Mouse (Mus musculus) myocyte (in vitro differentiated cells): Measurements from ENCODE around the gene Phactr2. TPM values are rescaled to one million over a fixed set of nuclear protein-coding genes. Genes with fewer than 3 reads are reported as not detected.

Experiments used
- H3K27me3 ChIP-seq: one replicate; pipeline ENCODE4 v1.6.1; 2011; ENCODE audit not compliant: control insufficient read depth, insufficient read depth, insufficient read length
- H3K36me3 ChIP-seq: one replicate; pipeline ENCODE4 v1.6.1; 2011; ENCODE audit not compliant: control insufficient read depth, insufficient read depth
- H3K4me2 ChIP-seq: one replicate; pipeline ENCODE4 v1.6.1; 2011; ENCODE audit warnings: low read depth, control low read depth
- H3K4me3 ChIP-seq: one replicate; pipeline ENCODE4 v1.5.1; 2011; ENCODE audit warnings: mild to moderate bottlenecking, control low read depth, moderate library complexity
- H3K79me2 ChIP-seq: one replicate; pipeline ENCODE4 v1.6.1; 2011; ENCODE audit not compliant: control insufficient read depth, insufficient read depth
- H3ac ChIP-seq: one replicate; pipeline ENCODE4 v1.6.1; 2011; ENCODE audit not compliant: control insufficient read depth, insufficient read length
- CEBPB ChIP-seq: IDR thresholded peaks from 2 replicates; pipeline ENCODE4 v1.6.1; 2011; ENCODE audit warnings: mild to moderate bottlenecking, moderate library complexity; ENCODE audit not compliant: poor library complexity, insufficient read depth, severe bottlenecking
- E2F4 ChIP-seq: IDR thresholded peaks from one replicate; pipeline ENCODE4 v1.6.1; 2011; ENCODE audit warnings: mild to moderate bottlenecking, control low read depth, moderate library complexity; ENCODE audit not compliant: insufficient read depth
- MAX ChIP-seq: IDR thresholded peaks from one replicate; pipeline ENCODE4 v1.6.1; 2011; ENCODE audit warnings: low read depth, mild to moderate bottlenecking, control low read depth
- MYOD1 ChIP-seq, 3 experiments: IDR thresholded peaks; one replicate each; pipeline ENCODE4 v1.6.1; 2011; ENCODE audit warnings: control low read depth in 2 of 3, low read depth in 2 of 3, mild to moderate bottlenecking in 2 of 3, moderate library complexity in 1 of 3; ENCODE audit not compliant: insufficient read length in 2 of 3, control insufficient read depth in 1 of 3
- MYOG ChIP-seq, 3 experiments: IDR thresholded peaks; one replicate each; pipeline ENCODE4 v1.6.1; 2011; ENCODE audit warnings: control low read depth in 2 of 3, low read depth in 2 of 3, mild to moderate bottlenecking in 2 of 3; ENCODE audit not compliant: insufficient read length in 2 of 3, control insufficient read depth in 1 of 3, insufficient read depth in 1 of 3
- POLR2A ChIP-seq: IDR thresholded peaks from one replicate; pipeline ENCODE4 v1.6.1; 2011; ENCODE audit warnings: low read depth, mild to moderate bottlenecking, control low read depth, moderate library complexity; ENCODE audit not compliant: insufficient read length
- POLR2AphosphoS2 ChIP-seq: IDR thresholded peaks from one replicate; pipeline ENCODE4 v1.6.1; 2011; ENCODE audit warnings: low read depth, control low read depth; ENCODE audit not compliant: insufficient read length
- REST ChIP-seq: IDR thresholded peaks from one replicate; pipeline ENCODE4 v1.6.1; 2011; ENCODE audit warnings: mild to moderate bottlenecking, control low read depth, moderate library complexity; ENCODE audit not compliant: insufficient read depth, insufficient read length
- SRF ChIP-seq: IDR thresholded peaks from one replicate; pipeline ENCODE4 v1.6.1; 2011; ENCODE audit warnings: low read depth; ENCODE audit not compliant: control insufficient read depth, insufficient read length
- TCF12 ChIP-seq: IDR thresholded peaks from one replicate; pipeline ENCODE4 v1.6.1; 2011; ENCODE audit warnings: mild to moderate bottlenecking, control low read depth; ENCODE audit not compliant: poor library complexity, insufficient read depth, severe bottlenecking
- TCF3 ChIP-seq: IDR thresholded peaks from one replicate; pipeline ENCODE4 v1.6.1; 2011; ENCODE audit warnings: low read depth, control low read depth; ENCODE audit not compliant: insufficient read length
- USF1 ChIP-seq: IDR thresholded peaks from one replicate; pipeline ENCODE4 v1.6.1; 2011; ENCODE audit warnings: low read depth, mild to moderate bottlenecking, control low read depth, moderate library complexity
- polyA plus RNA-seq: library from polyadenylated mRNA; unstranded; fragments of >200 nt; fragmentation: generic; extraction: Trizol; gene quantifications from one replicate; pipeline ENCODE4 v1.2.1, GENCODE M21; 2012; ENCODE audit warnings: missing spikeins

Gene Phactr2
- polyA plus RNA-seq, 1 experiment: not detected

DNA sequence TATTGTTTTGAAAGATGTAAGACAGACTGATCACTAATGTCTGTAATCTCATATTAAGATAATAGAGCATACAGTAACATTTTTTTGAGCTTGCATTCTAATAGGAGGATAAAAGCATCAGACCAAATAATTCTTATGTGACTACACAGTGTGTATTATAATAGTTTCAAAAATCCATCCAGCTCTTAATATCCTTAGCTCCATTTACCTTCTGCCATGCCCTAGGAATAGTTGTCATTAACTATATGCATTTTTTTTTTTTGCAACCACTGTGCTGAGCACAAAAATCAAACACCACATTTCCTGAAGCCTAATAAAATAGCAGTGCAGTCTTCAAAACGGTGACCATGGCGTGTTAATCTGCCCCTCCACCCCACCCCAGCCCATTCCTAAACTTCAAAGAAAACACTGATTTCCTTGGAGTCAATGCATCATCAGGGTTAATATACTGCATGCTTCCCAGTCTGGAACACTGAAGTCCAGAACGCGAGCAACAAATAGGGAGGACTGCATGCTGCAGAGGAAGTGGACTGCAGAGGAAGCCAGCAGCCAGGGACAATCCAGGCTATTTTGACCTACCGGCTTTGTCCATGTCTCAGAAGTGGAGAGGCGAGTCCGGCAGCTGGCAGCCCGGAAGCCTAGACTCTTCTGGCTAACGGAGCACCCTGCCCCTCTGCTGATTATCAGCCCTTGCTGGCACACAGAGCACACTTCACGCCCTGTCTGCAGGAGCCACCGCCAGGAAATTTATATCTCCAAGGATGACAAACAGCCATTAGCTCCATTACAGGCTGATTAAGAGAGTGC is 85.9 kb downstream of the Phactr2 start:
- TF ChIP-seq POLR2A: no peak
- no peak for TF ChIP-seq TCF12
- no peak for TF ChIP-seq E2F4
- TF ChIP-seq MAX: no peak
- no peak for TF ChIP-seq POLR2AphosphoS2
- no peak for TF ChIP-seq CEBPB
- TF ChIP-seq MYOG (IDR thresholded peaks at IDR 0.05; ENCODE audit: control insufficient read depth in 1 of 3, insufficient read depth in 1 of 3, insufficient read length in 2 of 3, low read depth in 2 of 3): no peak
- no peak for TF ChIP-seq TCF3
- TF ChIP-seq SRF: no peak
- TF ChIP-seq USF1: no peak
- no peak for TF ChIP-seq REST
- TF ChIP-seq MYOD1 (IDR thresholded peaks at IDR 0.05; ENCODE audit: control insufficient read depth in 1 of 3, insufficient read length in 2 of 3, low read depth in 2 of 3): no peak
- H3K4me2 ChIP-seq: no peak overlapping the region
- H3ac ChIP-seq: no peak overlapping the region
- H3K4me3 ChIP-seq: no peak overlapping the region
- no peaks in the 10 kb centered on the region for H3K27me3 ChIP-seq
- no peaks in the 10 kb centered on the region for H3K36me3 ChIP-seq
- H3K79me2 ChIP-seq: no peaks in the 10 kb centered on the region

DNA sequence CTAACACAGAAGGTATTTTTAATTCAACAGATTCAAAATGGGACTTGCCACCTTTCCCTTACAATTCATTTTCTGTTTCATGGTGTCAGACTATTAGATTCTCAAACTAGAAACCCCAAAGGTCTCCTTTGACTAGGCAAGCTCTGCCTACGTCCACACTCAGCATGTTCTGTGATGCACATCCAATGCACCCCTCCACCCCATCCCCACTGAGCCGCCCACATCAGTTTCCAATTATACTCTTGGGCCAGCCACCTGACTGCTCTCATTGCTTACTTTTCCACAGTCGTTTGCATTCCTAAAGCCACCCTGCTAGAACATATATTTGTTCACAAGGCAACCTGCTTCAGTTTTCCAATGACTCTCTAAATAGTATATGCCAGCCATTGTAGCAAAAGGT is 89.3 kb downstream of the Phactr2 start:
- no peak overlapping the region for H3ac ChIP-seq
- H3K79me2 ChIP-seq: no peaks in the 10 kb centered on the region
- no peak overlapping the region for H3K4me3 ChIP-seq
- no peaks in the 10 kb centered on the region for H3K27me3 ChIP-seq
- no peak overlapping the region for H3K4me2 ChIP-seq
- TF ChIP-seq SRF (no peak), REST (no peak)
- no peaks in the 10 kb centered on the region for H3K36me3 ChIP-seq

DNA sequence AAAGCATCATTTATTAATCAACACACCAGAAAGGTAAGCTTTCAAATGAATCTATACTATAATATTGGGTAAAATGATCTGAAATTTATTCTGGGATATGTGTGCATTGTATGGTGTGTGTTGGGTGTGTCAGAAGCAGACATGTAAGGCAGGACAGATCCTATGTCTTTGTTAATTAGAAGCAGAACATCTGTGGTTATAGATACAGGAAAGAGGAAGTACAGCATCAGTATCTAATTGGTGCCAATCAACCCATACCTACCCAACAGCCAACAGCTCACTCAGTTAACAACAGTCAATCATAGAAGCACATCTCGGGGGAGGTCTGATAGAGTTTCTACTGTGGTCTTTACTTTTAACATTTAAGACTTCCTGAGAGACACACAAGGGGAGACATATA is 96.3 kb downstream of the Phactr2 start:
- H3K4me3 ChIP-seq: no peak overlapping the region
- no peaks in the 10 kb centered on the region for H3K36me3 ChIP-seq
- H3K4me2 ChIP-seq: no peak overlapping the region
- no peaks in the 10 kb centered on the region for H3K27me3 ChIP-seq
- TF ChIP-seq USF1: no peak
- TF ChIP-seq POLR2A: no peak
- no peak for TF ChIP-seq MAX
- no peak for TF ChIP-seq CEBPB
- no peak for TF ChIP-seq POLR2AphosphoS2
- no peaks in the 10 kb centered on the region for H3K79me2 ChIP-seq
- H3ac ChIP-seq: no peak overlapping the region

DNA sequence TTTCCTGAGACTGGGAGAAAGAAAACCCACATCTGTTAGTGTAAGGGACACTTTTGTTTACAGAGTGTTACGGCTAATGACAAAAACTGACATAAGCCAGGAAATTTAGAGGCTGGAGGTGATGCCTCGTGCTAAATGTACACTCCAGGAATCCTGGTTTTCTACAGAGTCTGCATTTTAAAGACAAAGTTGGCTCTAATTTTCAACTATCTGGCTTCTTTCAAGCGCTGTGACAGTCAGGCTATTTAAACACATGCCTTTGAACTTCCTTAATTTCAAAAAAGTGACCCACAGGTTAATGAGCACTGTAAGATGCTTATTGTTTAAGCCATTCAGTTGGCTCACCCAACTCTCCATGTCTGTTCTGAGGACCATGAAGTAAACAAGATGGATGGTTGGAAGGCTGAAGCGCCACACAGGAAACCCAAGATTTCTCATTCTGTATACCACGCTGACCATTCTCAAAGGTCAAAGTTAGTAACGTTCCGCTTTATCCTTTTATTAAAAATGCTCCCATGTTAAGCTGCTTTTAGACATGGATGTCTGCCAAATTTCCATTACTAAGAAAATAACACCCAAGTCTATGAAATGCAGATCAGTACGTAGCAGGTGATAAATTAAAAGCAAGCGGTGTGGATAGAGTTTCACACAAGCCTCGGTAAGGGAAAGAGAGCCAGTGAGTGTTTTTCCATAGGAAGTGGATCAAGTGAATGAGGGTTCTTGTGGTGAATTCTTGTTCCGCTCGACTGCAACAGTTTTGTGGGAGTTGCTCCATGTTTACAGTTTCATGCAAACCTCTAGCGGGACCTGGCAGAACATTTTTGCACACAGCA is 97.6 kb downstream of the Phactr2 start:
- H3K4me2 ChIP-seq: no peak overlapping the region
- TF ChIP-seq E2F4: no peak
- TF ChIP-seq TCF12: no peak
- no peak for TF ChIP-seq SRF
- no peak for TF ChIP-seq MYOD1 (IDR thresholded peaks at IDR 0.05; ENCODE audit: control insufficient read depth in 1 of 3, insufficient read length in 2 of 3, low read depth in 2 of 3)
- no peak for TF ChIP-seq USF1
- no peak for TF ChIP-seq MYOG (IDR thresholded peaks at IDR 0.05; ENCODE audit: control insufficient read depth in 1 of 3, insufficient read depth in 1 of 3, insufficient read length in 2 of 3, low read depth in 2 of 3)
- TF ChIP-seq MAX: no peak
- TF ChIP-seq TCF3: no peak
- no peak for TF ChIP-seq POLR2AphosphoS2
- TF ChIP-seq POLR2A: no peak
- TF ChIP-seq REST: no peak
- no peak for TF ChIP-seq CEBPB
- H3K36me3 ChIP-seq: no peaks in the 10 kb centered on the region
- no peak overlapping the region for H3K4me3 ChIP-seq
- no peak overlapping the region for H3ac ChIP-seq
- H3K79me2 ChIP-seq: no peaks in the 10 kb centered on the region
- H3K27me3 ChIP-seq: no peaks in the 10 kb centered on the region

DNA sequence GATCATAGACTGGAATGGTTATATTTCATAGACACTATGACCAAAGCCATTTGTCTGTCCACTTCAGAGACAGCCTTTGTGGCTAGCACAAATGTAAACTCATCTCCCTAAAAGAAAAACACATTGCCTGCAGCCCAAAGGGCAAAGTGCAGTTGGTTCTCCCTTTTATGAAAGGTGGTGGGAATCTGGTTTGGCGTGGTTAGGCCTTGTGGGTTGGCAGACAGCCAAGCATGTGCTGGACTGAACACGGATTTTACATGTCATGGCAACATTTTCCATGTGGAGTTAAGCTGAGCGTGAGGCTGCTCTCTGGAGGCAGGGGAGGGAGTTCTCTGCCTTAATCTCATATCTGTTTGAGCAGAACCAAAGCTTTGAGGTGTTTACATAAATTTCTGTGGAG is 98.4 kb downstream of the Phactr2 start:
- Histone ChIP-seq H3K4me3 (no peak overlapping the region), H3K36me3 (no peaks in the 10 kb centered on the region), H3K79me2 (no peaks in the 10 kb centered on the region), H3K4me2 (no peak overlapping the region), H3K27me3 (no peaks in the 10 kb centered on the region), H3ac (no peak overlapping the region)
- no peak for TF ChIP-seq MYOD1 (IDR thresholded peaks at IDR 0.05; ENCODE audit: control insufficient read depth in 1 of 3, insufficient read length in 2 of 3, low read depth in 2 of 3)
- no peak for TF ChIP-seq TCF12
- TF ChIP-seq CEBPB: no peak
- TF ChIP-seq REST: no peak
- TF ChIP-seq TCF3: no peak
- TF ChIP-seq POLR2AphosphoS2: no peak
- no peak for TF ChIP-seq E2F4
- TF ChIP-seq POLR2A: no peak
- TF ChIP-seq SRF: no peak
- no peak for TF ChIP-seq MYOG (IDR thresholded peaks at IDR 0.05; ENCODE audit: control insufficient read depth in 1 of 3, insufficient read depth in 1 of 3, insufficient read length in 2 of 3, low read depth in 2 of 3)
- TF ChIP-seq USF1: no peak
- TF ChIP-seq MAX: no peak
